Mouse (Mus musculus): ENCODE results near the gene Fndc3b.

DNA sequence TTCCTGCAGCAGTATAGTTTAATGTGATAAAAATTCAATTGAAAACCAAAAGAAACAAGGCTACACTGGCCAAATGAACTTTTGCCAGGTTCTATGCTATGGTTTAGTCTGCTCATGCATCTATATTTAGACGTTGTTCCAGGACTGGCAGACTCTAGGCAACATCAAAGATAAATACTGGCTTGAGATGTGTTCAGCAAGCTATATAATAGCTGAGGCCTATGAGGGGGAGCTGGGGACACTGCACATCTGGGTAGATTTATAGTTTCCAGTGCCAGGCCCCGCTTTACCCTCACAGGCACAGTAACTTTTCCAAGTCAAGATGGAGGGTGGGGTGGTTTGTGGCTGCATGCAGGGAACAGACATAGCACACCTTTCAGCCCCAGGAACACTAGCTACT, 231.7 kb downstream of the Fndc3b start:
- no peak for TF ChIP-seq GATA1 (IDR thresholded peaks at IDR 0.05; ENCODE audit: borderline replicate concordance, low read length)
- no peak for TF ChIP-seq FLI1 (IDR thresholded peaks at IDR 0.05; ENCODE audit: low read length)
